Mouse (Mus musculus) spleen, embryonic (tissue): Measurements from ENCODE around the gene Zfp148.

Source experiments
- CTCF ChIA-PET: fragments of 350-600 bp; sonication (Branson Sonifier 250); formaldehyde crosslinking; loops from one replicate; lab custom pipeline; 2022; lab: Charles Lee

Gene Zfp148

DNA sequence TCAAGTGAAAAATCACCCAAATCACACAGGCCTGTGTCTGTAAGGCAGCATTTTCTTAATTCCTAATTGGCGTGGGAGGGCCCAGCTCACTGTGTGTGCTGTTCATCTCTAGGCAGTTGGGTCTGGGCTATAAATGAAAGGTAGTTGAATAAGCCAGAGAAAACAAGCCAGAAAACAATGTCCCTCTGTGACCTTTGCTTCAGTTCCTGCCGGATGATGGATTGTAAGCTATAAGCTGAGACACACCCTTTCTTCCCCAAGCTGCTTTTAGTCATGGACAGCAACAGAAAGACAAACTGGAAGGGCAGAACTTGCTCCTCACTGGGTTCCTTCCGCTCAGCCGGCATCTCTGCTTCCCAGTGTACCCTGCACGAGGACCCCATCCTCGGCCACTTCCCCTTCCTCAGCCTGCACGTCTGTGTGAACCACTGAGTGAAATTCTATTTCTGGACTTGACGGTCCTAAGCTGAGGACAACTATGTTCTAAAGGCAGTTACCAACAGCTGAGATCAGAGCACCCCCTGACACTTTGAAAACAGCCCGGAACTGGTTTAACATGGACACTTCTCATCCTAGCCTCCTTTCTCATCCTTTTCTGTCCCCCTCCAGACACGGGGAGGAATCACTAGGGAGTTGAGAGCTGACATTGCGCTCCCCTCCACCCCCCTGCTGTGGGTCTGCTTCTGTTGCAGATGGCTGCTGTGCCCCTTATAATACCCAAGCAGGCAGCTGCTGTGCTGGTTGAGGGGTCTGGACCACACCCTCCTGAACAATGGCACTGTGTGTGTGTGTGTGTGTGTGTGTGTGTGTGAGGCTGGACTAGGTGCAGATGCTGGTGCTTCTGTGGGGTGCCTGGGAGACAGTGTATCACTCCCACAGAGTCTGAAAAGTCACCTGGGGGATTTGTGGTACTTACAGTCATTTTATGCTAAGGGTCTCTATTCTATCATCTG lies 149.1 kb downstream of the Zfp148 start:
- CTCF ChIA-PET = no interaction called here

DNA sequence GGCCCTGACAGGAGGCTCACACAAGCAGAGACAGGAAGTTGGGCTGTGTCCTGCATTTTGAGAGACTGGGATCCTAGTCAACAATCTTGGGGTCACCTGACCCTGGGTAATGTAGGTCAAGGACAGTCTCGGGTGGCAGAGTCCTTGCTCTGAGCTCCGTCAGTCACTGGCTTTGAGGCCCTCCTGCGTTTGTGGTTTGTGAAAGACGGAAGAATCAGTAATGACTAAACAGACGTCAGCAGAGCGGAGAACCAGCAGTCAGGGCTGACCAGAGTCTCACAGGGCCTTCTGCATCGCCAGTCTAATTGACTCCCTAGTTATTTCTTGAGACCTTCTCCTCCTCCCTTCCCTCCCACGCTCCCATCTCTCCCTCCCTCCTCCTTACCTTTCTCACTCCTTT lies 150.5 kb downstream of the Zfp148 start:
- CTCF ChIA-PET = no interaction called here

DNA sequence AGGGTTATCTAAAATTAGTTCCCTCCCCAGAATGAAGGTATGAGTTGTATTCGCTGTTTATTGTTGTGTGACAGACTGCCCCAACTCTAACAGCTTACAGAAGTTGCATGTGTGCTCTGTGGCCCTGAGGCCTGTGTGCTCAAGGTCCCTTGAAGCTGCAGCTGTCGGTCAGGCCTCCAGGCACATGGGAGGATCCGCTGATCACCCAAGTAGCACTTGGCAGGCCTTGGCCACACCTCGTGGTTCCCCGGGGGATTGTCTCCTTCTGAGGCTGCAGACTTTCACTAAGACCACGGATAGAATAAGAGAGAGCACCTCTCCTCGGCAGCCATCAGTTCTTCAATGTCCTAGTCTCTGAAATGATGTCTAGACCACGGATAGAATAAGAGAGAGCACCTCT lies 155.8 kb downstream of the Zfp148 start:
- CTCF ChIA-PET = no interaction called here

DNA sequence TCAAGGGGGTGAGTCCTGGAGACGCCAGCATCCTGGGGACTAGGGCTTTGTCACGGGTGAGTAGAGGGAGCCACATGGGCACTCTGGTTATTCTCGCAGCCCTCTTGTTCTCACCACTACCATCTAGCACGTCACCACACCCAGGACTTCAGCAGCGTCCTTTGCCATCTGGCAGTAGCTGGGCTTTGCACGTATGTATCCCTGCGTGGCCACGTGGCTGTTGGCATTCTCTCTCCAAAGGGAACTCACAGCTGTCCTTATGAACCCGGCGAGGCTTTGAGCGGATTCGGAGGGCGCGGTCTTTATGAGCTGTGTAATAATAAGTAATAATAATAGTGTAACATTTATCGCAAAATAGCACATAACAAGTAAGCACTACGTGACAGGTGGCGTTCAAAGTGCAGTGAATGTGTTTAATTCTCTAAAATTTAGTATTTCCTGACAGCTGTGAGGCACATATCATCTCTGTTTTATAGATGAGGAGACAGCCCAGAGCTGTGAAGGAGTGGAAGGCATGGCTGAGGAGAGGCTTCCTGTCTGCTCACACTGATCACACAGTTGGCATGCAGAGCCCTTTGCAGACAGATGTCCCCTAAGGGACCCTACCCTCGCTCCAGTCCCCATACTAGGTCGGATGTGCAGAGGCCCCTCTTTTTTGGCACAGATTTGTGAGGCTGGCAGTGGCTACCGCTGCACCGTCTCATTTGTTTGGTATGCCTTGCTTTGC lies 157.0 kb downstream of the Zfp148 start:
- CTCF ChIA-PET = interaction anchor here (0.6 kb wide), 1 partner anchor 11 kb away, joined by 3 read pairs; no protein-coding TSS in a partner anchor

DNA sequence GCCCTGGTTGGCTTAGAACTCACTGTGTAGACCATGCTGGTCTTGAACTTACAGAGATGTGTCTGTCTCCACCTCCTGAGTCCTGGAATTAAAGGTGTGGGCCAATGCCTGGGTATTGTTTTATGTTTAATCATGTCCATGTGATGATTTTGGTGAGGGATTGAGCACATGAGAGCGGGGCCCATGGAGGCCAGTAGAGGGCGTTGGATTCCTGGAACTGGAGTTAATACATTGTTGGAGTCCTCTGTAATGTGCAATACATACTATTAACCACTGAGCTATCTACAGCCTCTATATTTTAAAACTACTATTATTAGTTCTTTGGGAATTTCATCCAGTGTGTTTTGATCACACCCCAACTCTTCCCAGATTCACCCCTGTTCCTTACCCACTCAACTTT lies 163.7 kb downstream of the Zfp148 start:
- CTCF ChIA-PET = no interaction called here

DNA sequence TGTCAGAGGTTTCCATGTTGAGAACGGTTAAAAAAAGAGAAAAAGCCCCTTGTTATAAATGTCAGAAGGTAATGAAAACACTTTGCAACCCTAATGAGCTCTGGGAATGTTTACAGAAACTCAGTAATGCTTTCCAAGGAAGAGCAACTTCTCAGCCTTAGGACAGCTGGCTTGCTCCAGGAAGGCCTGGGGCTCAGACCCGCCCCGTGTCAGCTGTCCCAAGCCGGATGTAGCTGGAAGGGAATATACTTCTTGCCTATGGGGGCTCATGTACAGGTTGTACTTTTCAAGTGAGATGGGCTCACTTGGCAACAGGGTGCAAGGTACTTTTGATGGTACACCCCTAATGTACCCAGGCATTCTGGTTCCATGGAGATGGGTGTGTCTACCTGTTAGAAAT lies 164.9 kb downstream of the Zfp148 start:
- CTCF ChIA-PET = interaction anchor here (0.6 kb wide), 1 partner anchor 158 kb away, joined by 5 read pairs; no protein-coding TSS in a partner anchor

DNA sequence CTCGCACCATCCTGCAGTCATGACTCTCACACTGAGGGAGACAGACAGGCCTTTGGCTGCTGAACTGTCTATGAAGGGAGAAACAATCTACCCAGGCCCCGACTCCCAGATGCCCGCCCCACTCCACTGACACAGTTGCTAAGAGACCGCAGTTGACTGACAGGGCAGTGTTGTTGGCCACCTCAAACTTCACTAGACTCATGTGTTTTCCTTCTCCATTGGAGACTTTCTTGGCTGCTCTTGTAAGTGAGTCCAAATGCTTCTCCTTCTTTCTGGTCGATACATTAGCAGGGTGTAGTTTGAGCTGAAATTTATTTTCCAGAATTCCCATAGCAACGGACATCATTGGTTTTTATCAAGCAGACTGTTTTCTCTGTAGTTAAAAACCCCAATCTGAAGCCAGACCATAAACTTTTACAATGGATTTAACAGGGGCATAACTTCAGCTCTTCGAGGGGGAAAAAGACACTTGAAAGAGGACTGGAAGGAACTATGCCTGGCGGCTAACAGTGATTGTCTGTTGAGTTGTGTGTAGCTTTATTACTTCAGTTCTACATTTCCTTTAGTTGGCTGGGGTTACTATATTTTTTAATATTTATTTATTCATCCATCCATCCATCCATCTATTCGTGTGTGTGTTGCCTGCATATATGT lies 173.2 kb downstream of the Zfp148 start:
- CTCF ChIA-PET = no interaction called here
